Mouse (Mus musculus): Measurements from ENCODE around the gene Tmem135.

Gene Tmem135

GRCm38 (mm10) chr7:89404081-89404733 lies at the start of gene Tmem135, which contains the start of gene Fzd4:
Tmem135 (minus strand) TSS chr7:89404222.
Fzd4 (plus strand) TSS chr7:89404355.
- under 1% methylated on average over 60 of the region's 62 CpGs for WGBS

GRCm38 (mm10) chr7:89450312-89450711 lies 46.3 kb upstream of the Tmem135 start:
- WGBS = 78% methylated on average over 2 of the region's 2 CpGs

- 75% methylated on average over 4 of the region's 4 CpGs for WGBS
Observed at GRCm38 (mm10) chr7:89445137-89445536, 41.1 kb upstream of the Tmem135 start.

GRCm38 (mm10) chr7:89442242-89442641 lies 38.2 kb upstream of the Tmem135 start:
- WGBS = 73% methylated on average over 4 of the region's 4 CpGs

- WGBS = 65% methylated on average over 7 of the region's 7 CpGs
Observed at GRCm38 (mm10) chr7:89441291-89441690, 37.3 kb upstream of the Tmem135 start.

GRCm38 (mm10) chr7:89437589-89437988 lies 33.6 kb upstream of the Tmem135 start:
- WGBS = 45% methylated on average over 4 of the region's 4 CpGs

GRCm38 (mm10) chr7:89436404-89436803 lies 32.4 kb upstream of the Tmem135 start:
- 89% methylated on average over 5 of the region's 5 CpGs for WGBS

- WGBS = 80% methylated on average over 8 of the region's 8 CpGs
Observed at GRCm38 (mm10) chr7:89433893-89434616, 30.0 kb upstream of the Tmem135 start.

GRCm38 (mm10) chr7:89433193-89433892 lies 29.3 kb upstream of the Tmem135 start:
- WGBS = 26% methylated on average over 9 of the region's 9 CpGs

GRCm38 (mm10) chr7:89431185-89431584 lies 27.2 kb upstream of the Tmem135 start:
- 95% methylated on average over 2 of the region's 2 CpGs for WGBS

GRCm38 (mm10) chr7:89429326-89429725 lies 25.3 kb upstream of the Tmem135 start:
- 95% methylated on average over 1 of the region's 1 CpGs for WGBS

GRCm38 (mm10) chr7:89428804-89429203 lies 24.8 kb upstream of the Tmem135 start:
- WGBS = 93% methylated on average over 5 of the region's 5 CpGs

GRCm38 (mm10) chr7:89427101-89427500 lies 23.1 kb upstream of the Tmem135 start:
- WGBS = 40% methylated on average over 5 of the region's 5 CpGs

- 78% methylated on average over 11 of the region's 11 CpGs for WGBS
Observed at GRCm38 (mm10) chr7:89425803-89426725, 22.0 kb upstream of the Tmem135 start.

GRCm38 (mm10) chr7:89424659-89425058 lies 20.6 kb upstream of the Tmem135 start:
- 79% methylated on average over 5 of the region's 5 CpGs for WGBS

GRCm38 (mm10) chr7:89423688-89424255 lies 19.8 kb upstream of the Tmem135 start:
- 84% methylated on average over 8 of the region's 8 CpGs for WGBS

GRCm38 (mm10) chr7:89423194-89423593 lies 19.2 kb upstream of the Tmem135 start:
- WGBS = 75% methylated on average over 5 of the region's 5 CpGs

- 83% methylated on average over 8 of the region's 8 CpGs for WGBS
Observed at GRCm38 (mm10) chr7:89422650-89423049, 18.6 kb upstream of the Tmem135 start.

GRCm38 (mm10) chr7:89421294-89421693 lies 17.3 kb upstream of the Tmem135 start:
- WGBS = 97% methylated on average over 5 of the region's 5 CpGs

GRCm38 (mm10) chr7:89418917-89419679 lies 15.1 kb upstream of the Tmem135 start:
- WGBS = 36% methylated on average over 3 of the region's 3 CpGs

Data from cerebral cortex, adult 2 months (tissue).